Mouse (Mus musculus) cerebellum, adult 2 months (tissue): ENCODE measurements around the gene Ninj2. TPM values are rescaled to one million over a fixed set of nuclear protein-coding genes. Genes with fewer than 3 reads are reported as not detected.

ENCODE experiments used
- DNase-seq, 2 experiments: peaks; one replicate each; pipeline ENCODE4 v3.0.0; 2021
- H3K27ac ChIP-seq: fragments of 200-500 bp; 2 replicates; pipeline ENCODE4 v1.5.1; 2012; ENCODE audit warnings: low read length, control low read depth, inconsistent platforms; ENCODE audit not compliant: insufficient read depth
- H3K27me3 ChIP-seq: fragments of 200-500 bp; 2 replicates; pipeline ENCODE4 v1.6.1; 2012; ENCODE audit warnings: inconsistent platforms, mild to moderate bottlenecking, low read length, moderate library complexity; ENCODE audit not compliant: control insufficient read depth, insufficient read depth
- H3K4me1 ChIP-seq: fragments of 200-500 bp; 2 replicates; pipeline ENCODE4 v1.6.1; 2011; ENCODE audit warnings: low read length; ENCODE audit not compliant: control insufficient read depth, insufficient read depth
- H3K4me3 ChIP-seq: fragments of 200-500 bp; replicated peaks from 2 replicates; pipeline ENCODE3; 2011; ENCODE audit warnings: mild to moderate bottlenecking, low read depth, low read length, control low read depth; ENCODE audit not compliant: insufficient read depth
- CTCF ChIP-seq: fragments of 200-500 bp; IDR thresholded peaks from 2 replicates; pipeline ENCODE4 v1.5.1; 2011; ENCODE audit warnings: low read depth, mild to moderate bottlenecking, control low read depth, low read length, moderate library complexity, borderline replicate concordance; ENCODE audit not compliant: insufficient read depth
- POLR2A ChIP-seq: fragments of 200-500 bp; IDR thresholded peaks from 2 replicates; pipeline ENCODE4 v1.6.1; 2011; ENCODE audit warnings: low read length, control low read depth, borderline replicate concordance; ENCODE audit not compliant: insufficient read depth
- WGBS: fragments of 180-500 bp; shearing (Covaris S2); methylation state at CpG from one replicate; pipeline ENCODE4 v1.1.7; 2018; 5-methylcytosine and 5-hydroxymethylcytosine counted together
- polyA plus RNA-seq: library from polyadenylated mRNA; depleted of rRNA; stranded (reverse); fragments of >200 nt; gene quantifications from 2 replicates; pipeline ENCODE4 v1.2.3, GENCODE M21; 2012; rRNA removed

The Ninj2 gene
- 9.7 and 11.7 TPM in 2 replicates for polyA plus RNA-seq

- Histone ChIP-seq H3K4me1 (no peaks in the 10 kb centered on the region), H3K27ac (no peak within 1 kb of the TSS), H3K4me3 (no peak within 1 kb of the TSS), H3K27me3 (no peaks in the 10 kb centered on the region)
- 40% methylated on average over 11 of the region's 11 CpGs for WGBS
- no peak for DNase-seq
- TF ChIP-seq POLR2A = no peak
- TF ChIP-seq CTCF = no peak
These were observed at the start of gene Ninj2 for GRCm38 (mm10) chr6:120093100-120093499. Gene Ninj2 (plus strand): TSS chr6:120093350.

DNA sequence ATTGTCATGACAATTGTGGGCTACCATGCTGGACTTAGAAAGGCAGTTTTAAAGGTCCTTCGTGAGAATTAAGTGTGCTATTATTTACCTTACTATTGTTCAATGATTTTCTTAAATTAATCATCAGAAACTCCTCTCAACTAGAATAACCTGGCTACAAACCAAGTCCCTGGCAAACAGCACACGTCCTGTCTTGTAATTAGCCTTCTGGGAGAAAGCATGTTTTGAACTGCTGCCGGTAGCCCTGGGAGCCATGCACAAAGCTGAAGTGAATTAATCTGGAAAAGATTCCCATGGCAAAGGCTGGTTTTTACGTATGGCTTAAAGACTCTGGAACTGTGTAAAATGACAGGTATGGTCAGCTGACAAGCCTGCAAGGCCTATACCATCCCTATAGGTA is 47.7 kb upstream of the Ninj2 start:
- no peaks in the 10 kb centered on the region for H3K27me3 ChIP-seq
- no peak for DNase-seq
- H3K4me3 ChIP-seq = no peak overlapping the region
- H3K4me1 ChIP-seq = no peaks in the 10 kb centered on the region
- no peak overlapping the region for H3K27ac ChIP-seq
- TF ChIP-seq CTCF (no peak), POLR2A (no peak)
- 29% methylated on average over 4 of the region's 4 CpGs for WGBS

DNA sequence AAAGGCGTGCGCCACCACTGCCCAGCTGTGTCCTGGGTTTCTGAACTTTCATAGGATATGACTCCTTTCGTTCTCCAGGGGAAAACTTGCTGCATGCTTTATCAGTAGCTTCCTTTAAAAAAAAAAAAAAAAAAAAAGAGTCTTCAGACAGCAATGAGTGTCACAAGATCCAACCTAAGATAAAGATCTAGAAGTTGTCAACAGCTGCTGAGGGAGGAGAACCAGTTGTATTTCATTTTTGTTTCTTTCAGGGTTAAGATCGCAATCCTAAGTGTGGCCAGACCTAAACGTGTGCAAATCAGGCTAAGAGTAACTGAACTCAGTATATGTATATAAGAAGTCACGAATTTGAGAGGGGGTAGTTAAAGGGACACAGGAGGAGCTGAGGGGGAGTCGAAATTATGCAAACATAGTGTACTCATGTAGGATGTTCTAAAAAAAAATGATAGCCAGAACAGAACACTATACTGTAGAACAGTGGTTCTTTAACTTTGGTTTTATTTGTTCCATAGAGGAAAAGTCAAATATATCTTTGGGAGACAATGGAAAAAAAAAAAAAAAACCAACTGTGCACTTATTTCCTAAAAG is 45.4 kb upstream of the Ninj2 start:
- Histone ChIP-seq H3K4me3 (no peak overlapping the region), H3K4me1 (no peaks in the 10 kb centered on the region), H3K27me3 (no peaks in the 10 kb centered on the region), H3K27ac (no peak overlapping the region)
- no peak for DNase-seq
- WGBS = 87% methylated on average over 7 of the region's 7 CpGs
- TF ChIP-seq CTCF (no peak), POLR2A (no peak)

GRCm38 (mm10) chr6:120054412-120054811 is 38.7 kb upstream of the Ninj2 start:
- 88% methylated on average over 6 of the region's 6 CpGs for WGBS
- Histone ChIP-seq H3K27ac (no peak overlapping the region), H3K27me3 (no peaks in the 10 kb centered on the region), H3K4me3 (no peak overlapping the region), H3K4me1 (no peaks in the 10 kb centered on the region)
- TF ChIP-seq CTCF = no peak
- TF ChIP-seq POLR2A = no peak
- DNase-seq = no peak

DNA sequence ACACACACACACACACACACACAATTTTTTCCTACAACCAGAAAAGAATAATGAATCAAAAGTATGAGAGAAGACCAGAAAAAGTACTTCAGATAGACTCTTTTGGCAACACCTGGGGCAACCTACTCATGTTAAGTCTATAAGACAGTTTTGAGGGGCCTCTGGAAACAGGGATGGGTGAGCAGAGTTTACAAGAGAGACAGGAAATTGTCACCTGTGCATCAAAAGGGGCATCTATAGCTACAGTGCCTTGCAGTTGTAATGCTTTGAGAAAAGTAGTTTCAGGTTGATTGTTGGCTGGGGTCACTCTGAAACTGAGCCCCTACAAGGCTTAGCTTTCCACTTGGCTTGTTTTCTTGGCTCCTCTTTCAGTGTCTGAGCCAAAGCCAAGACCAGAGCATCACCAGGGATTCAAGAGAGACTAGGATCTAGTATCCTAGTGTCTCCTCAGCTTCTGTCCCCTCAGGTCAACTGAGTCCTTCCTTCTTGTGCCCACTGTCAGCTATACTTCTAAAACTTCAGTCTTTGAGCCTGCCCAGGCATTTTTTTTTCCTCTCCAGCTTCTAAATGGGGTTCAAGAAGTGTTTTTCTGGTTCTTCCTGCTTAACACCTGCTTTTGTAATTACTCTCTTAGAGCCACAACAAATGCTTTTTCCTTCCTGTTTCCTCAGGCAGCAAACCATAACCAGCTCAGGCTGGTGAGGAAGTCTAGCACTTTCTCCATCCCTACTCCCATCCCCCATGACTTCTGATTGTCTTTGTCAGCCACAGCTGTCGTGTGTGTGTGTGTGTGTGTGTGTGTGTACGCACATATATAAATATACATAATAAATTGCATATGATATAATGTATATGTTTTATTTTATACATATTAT is 37.2 kb upstream of the Ninj2 start:
- TF ChIP-seq CTCF (no peak), POLR2A (no peak)
- Histone ChIP-seq H3K4me1 (no peaks in the 10 kb centered on the region), H3K4me3 (no peak overlapping the region), H3K27me3 (no peaks in the 10 kb centered on the region), H3K27ac (no peak overlapping the region)
- 78% methylated on average over 2 of the region's 2 CpGs for WGBS
- DNase-seq = no peak

DNA sequence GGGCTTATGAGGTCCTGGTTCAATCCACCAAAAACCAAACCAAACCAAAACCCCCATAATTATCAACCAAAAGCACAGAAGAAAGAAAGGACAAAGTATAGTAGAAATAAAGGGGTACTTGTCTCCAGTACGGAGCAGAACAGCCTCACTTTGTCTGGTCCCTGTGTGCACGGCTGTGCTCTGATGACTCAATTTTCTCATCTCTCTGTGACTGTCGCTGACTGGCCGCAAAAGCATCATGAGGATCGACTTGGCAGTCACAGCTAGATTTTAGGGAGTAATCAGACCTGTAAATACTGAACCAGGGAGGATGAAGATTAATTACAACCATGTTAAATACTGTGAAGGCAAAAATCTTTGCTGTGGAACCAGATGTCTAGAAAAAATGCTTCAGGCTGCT is 30.2 kb upstream of the Ninj2 start:
- Histone ChIP-seq H3K4me1 (no peaks in the 10 kb centered on the region), H3K27me3 (no peaks in the 10 kb centered on the region), H3K4me3 (no peak overlapping the region), H3K27ac (peak overlapping the region; percentile 39; the same call in 1 of the 2 replicates)
- 71% methylated on average over 5 of the region's 5 CpGs for WGBS
- TF ChIP-seq POLR2A (no peak), CTCF (no peak)
- peak in 1 of 2 experiments; percentile 3 for DNase-seq

DNA sequence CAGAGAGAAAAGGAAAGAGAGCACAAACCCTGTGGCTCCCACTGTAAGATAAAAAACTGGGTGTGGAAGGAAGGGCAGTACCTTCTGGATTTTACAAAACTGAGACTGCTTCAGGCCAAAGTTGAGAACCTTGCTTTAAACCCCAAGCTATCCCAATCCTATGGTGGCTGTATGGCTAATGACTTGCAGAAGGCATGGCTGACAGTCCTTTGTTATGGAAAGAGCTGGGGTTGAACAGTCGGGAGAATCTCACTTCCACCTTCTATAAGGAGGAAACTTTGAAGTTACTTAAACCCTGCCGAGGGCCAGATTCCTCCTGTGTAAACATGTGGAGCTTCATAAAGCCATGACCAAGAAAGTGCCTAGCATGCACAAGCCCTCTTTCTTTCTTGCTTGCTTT is 28.5 kb upstream of the Ninj2 start:
- H3K4me3 ChIP-seq = no peak overlapping the region
- 50% methylated on average over 2 of the region's 2 CpGs for WGBS
- no peaks in the 10 kb centered on the region for H3K27me3 ChIP-seq
- H3K4me1 ChIP-seq = no peaks in the 10 kb centered on the region
- H3K27ac ChIP-seq = no peak overlapping the region
- TF ChIP-seq CTCF = no peak
- no peak for TF ChIP-seq POLR2A
- no peak for DNase-seq
